Mouse (Mus musculus) cerebellum, adult 2 months (tissue): ENCODE results near the gene Slc47a2.

Experiments
- CTCF ChIP-seq: fragments of 200-500 bp; IDR thresholded peaks from 2 replicates; pipeline ENCODE4 v1.5.1; 2011; ENCODE audit warnings: low read depth, mild to moderate bottlenecking, control low read depth, low read length, moderate library complexity, borderline replicate concordance; ENCODE audit not compliant: insufficient read depth
- POLR2A ChIP-seq: fragments of 200-500 bp; IDR thresholded peaks from 2 replicates; pipeline ENCODE4 v1.6.1; 2011; ENCODE audit warnings: low read length, control low read depth, borderline replicate concordance; ENCODE audit not compliant: insufficient read depth

DNA sequence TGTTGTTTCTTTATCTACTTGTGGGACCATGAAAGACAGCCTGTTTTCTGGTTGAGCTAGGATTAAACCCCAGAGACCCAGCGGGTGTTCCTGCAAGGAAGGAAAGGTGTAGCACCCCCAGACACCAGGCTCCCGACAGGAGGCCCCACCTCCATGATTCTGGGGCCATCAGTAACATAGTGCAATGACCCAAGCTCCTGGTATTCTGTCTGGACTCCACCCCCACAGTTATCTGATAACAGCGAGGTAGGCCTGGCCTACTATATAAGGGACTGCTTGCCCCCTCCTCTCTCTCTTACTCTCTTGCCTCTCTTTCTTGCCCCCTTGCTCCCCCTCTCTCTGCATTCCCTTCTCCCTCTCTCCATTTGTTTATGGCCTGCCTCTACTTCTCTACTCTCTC is 42.5 kb downstream of the Slc47a2 start:
- no peak for TF ChIP-seq CTCF
- TF ChIP-seq POLR2A = no peak
